Mouse (Mus musculus): ENCODE measurements around the gene Tinagl1. TPM values are rescaled to one million over a fixed set of nuclear protein-coding genes. Genes with fewer than 3 reads are reported as not detected.

Tinagl1 gene
- total RNA-seq, 1 experiment, result 43.7 TPM

DNA sequence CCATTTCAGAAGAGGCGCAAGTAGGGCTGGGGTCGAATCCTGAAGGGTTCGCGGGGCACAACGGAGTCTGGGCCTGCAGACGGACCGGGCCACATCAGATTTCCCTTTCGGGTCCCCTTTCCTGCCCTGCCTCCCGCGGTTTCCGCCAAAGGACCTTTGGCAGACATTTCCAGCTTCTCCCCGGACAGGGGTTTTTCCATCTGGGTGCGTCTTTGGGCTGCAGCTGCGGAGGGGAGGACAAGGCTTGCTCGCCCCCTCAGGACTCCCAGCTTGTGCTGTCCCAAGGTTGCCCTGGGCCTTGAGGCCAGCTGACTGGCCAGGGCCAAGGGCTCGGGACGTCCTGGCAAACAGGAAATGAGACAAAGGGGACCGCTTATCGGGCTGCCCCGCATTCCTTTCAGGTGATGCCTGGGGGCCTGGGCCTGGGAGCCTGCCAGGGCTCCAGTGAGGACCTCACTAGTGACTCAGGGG, 11.5 kb downstream of the Tinagl1 start:
- Histone ChIP-seq H3K27ac (ENCODE audit: insufficient read depth, low read depth, low read length, poor library complexity, severe bottlenecking) (no peak overlapping the region), H3K4me1 (ENCODE audit: control insufficient read depth in 2 of 2, insufficient read depth in 2 of 2, low read length in 2 of 2, poor library complexity in 1 of 2) (peaks cover 2 to 14% of the 10 kb centered on the region in 2 experiments; a peak in 2 of 4 replicates), H3K9ac (ENCODE audit: insufficient read depth, low read depth, low read length, poor library complexity, severe bottlenecking) (peak overlapping the region; percentile 9; the same call in 1 of the 2 replicates), H3K4me3 (ENCODE audit: insufficient read depth in 1 of 2, low read depth in 1 of 2, low read length in 2 of 2, poor library complexity in 1 of 2, severe bottlenecking in 1 of 2) (peak overlapping the region; percentile 1 to 36; a peak in 2 of 4 replicates), H3K9me3 (ENCODE audit: control insufficient read depth, insufficient read depth, low read depth, low read length) (no peaks in the 10 kb centered on the region), H3K36me3 (ENCODE audit: control insufficient read depth, insufficient read depth, low read length, poor library complexity, severe bottlenecking) (no peaks in the 10 kb centered on the region)
- in situ Hi-C loops (cut with MboI; ENCODE audit: low sequenced_read_pairs in 2 of 2, unreplicated experiment in 2 of 2), result no loop called here
- TF ChIP-seq ZNF384 (IDR thresholded peaks at IDR 0.05; ENCODE audit: low read depth, low read length) (no peak), ZC3H11A (IDR thresholded peaks at IDR 0.05; ENCODE audit: borderline replicate concordance, low read depth, low read length) (no peak), HCFC1 (IDR thresholded peaks at IDR 0.05; ENCODE audit: borderline replicate concordance, insufficient read depth, low read length) (no peak)
- DNase-seq (ENCODE audit: low read depth, low spot score), result no peak

DNA sequence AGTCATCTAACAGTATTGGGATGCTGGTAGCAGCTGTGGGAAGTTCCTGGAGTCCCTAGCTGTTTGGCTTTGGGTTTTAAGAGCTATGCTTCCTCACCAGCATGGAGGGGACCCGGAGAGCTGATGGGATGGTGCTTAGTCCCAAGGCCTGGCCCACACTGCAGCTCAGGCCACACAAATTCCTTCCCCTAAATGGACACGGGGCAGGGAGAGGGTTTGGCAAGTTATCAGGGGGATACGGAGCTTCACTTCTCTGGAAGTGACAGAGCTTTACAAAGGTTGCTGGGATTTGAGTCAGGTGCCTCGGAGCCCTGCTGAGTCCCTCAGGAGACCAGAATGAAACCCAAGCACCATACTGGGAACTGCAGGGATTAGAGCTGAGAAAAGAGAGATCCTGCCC, 13.6 kb downstream of the Tinagl1 start:
- in situ Hi-C loops (cut with MboI; ENCODE audit: low sequenced_read_pairs in 2 of 2, unreplicated experiment in 2 of 2), result no loop called here
- Histone ChIP-seq H3K36me3 (ENCODE audit: control insufficient read depth, insufficient read depth, low read length, poor library complexity, severe bottlenecking) (no peaks in the 10 kb centered on the region), H3K9me3 (ENCODE audit: control insufficient read depth, insufficient read depth, low read depth, low read length) (no peaks in the 10 kb centered on the region), H3K9ac (ENCODE audit: insufficient read depth, low read depth, low read length, poor library complexity, severe bottlenecking) (no peak overlapping the region), H3K4me3 (ENCODE audit: insufficient read depth in 1 of 2, low read depth in 1 of 2, low read length in 2 of 2, poor library complexity in 1 of 2, severe bottlenecking in 1 of 2) (no peak overlapping the region), H3K4me1 (ENCODE audit: control insufficient read depth in 2 of 2, insufficient read depth in 2 of 2, low read length in 2 of 2, poor library complexity in 1 of 2) (peaks cover 2 to 5% of the 10 kb centered on the region in 2 experiments; a peak in 2 of 4 replicates), H3K27ac (ENCODE audit: insufficient read depth, low read depth, low read length, poor library complexity, severe bottlenecking) (no peak overlapping the region)
- DNase-seq (ENCODE audit: low read depth, low spot score), result no peak
- TF ChIP-seq CHD2 (IDR thresholded peaks at IDR 0.05; ENCODE audit: low read depth, low read length), result no peak
- TF ChIP-seq HCFC1 (IDR thresholded peaks at IDR 0.05; ENCODE audit: borderline replicate concordance, insufficient read depth, low read length), result no peak
- TF ChIP-seq ZC3H11A (IDR thresholded peaks at IDR 0.05; ENCODE audit: borderline replicate concordance, low read depth, low read length), result no peak

DNA sequence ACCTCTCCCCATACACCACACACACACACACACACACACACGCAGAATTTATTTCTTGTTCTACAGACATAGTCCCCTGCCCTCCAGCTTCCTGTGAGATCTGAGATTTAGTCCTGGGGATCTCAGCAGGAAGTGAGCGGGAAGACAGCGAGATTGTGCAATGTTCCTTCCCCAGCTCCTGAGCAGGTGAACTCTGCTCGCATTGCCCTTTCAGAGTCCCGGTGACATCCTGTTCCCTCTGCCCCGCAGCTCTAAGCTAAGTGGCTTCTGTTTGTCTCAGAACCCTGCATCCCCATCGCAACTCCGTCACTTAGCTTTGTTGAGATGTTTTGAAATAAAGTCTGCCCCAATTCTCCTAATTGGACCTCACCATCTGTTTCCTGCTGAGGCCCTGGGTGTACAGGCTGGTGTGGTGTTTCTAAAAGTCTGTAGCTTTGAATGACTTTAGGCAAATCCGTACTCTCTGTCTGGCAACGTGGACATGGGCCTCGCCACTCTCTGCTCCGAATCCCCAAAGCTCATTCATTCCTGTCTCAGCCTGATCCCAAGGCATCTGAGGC, 18.0 kb downstream of the Tinagl1 start:
- TF ChIP-seq HCFC1 (IDR thresholded peaks at IDR 0.05; ENCODE audit: borderline replicate concordance, insufficient read depth, low read length), result no peak
- no peak for TF ChIP-seq CHD2 (IDR thresholded peaks at IDR 0.05; ENCODE audit: low read depth, low read length)
- no peak for TF ChIP-seq MAFK (IDR thresholded peaks at IDR 0.05; ENCODE audit: insufficient read depth, low read depth, low read length)
- no peak for TF ChIP-seq ZC3H11A (IDR thresholded peaks at IDR 0.05; ENCODE audit: borderline replicate concordance, low read depth, low read length)
- no peak for TF ChIP-seq ZNF384 (IDR thresholded peaks at IDR 0.05; ENCODE audit: low read depth, low read length)
- in situ Hi-C loops (cut with MboI; ENCODE audit: low sequenced_read_pairs in 2 of 2, unreplicated experiment in 2 of 2), result no loop called here

DNA sequence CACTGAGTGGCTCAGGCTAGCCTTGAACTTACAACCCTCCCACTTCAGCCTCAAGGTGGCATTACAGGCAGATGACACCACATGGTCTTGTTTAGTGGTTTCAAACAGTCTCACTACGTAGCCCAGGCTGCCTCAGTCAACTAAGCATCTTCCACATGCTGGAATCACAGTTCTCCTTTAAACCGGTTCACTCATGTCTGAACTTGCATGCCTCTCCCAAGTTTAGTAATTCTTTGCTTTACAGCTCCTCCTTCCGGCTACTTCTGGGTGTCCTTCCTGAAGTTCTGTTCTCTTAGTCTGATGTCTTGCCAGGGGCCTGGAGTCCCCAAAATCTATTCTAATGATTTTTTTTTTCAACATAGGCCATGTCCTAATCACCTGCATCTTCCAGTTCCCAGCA, 20.7 kb downstream of the Tinagl1 start:
- no peak overlapping the region for H3K27ac ChIP-seq (ENCODE audit: insufficient read depth, low read depth, low read length, poor library complexity, severe bottlenecking)
- H3K4me3 ChIP-seq (ENCODE audit: insufficient read depth in 1 of 2, low read depth in 1 of 2, low read length in 2 of 2, poor library complexity in 1 of 2, severe bottlenecking in 1 of 2), result no peak overlapping the region
- no peaks in the 10 kb centered on the region for H3K9me3 ChIP-seq (ENCODE audit: control insufficient read depth, insufficient read depth, low read depth, low read length)
- in situ Hi-C loops (cut with MboI; ENCODE audit: low sequenced_read_pairs in 2 of 2, unreplicated experiment in 2 of 2), result no loop called here
- H3K4me1 ChIP-seq (ENCODE audit: control insufficient read depth in 2 of 2, insufficient read depth in 2 of 2, low read length in 2 of 2, poor library complexity in 1 of 2), result no peaks in the 10 kb centered on the region
- no peak for TF ChIP-seq ZC3H11A (IDR thresholded peaks at IDR 0.05; ENCODE audit: borderline replicate concordance, low read depth, low read length)
- no peak for TF ChIP-seq ZNF384 (IDR thresholded peaks at IDR 0.05; ENCODE audit: low read depth, low read length)
- TF ChIP-seq MAFK (IDR thresholded peaks at IDR 0.05; ENCODE audit: insufficient read depth, low read depth, low read length), result no peak
- no peak for TF ChIP-seq HCFC1 (IDR thresholded peaks at IDR 0.05; ENCODE audit: borderline replicate concordance, insufficient read depth, low read length)
- H3K36me3 ChIP-seq (ENCODE audit: control insufficient read depth, insufficient read depth, low read length, poor library complexity, severe bottlenecking), result no peaks in the 10 kb centered on the region
- H3K9ac ChIP-seq (ENCODE audit: insufficient read depth, low read depth, low read length, poor library complexity, severe bottlenecking), result no peak overlapping the region
- DNase-seq (ENCODE audit: low read depth, low spot score), result no peak

More for the DNA sequence above, 18.0 kb downstream of the Tinagl1 start:
- H3K9ac ChIP-seq (ENCODE audit: insufficient read depth, low read depth, low read length, poor library complexity, severe bottlenecking), result no peak overlapping the region
- H3K36me3 ChIP-seq (ENCODE audit: control insufficient read depth, insufficient read depth, low read length, poor library complexity, severe bottlenecking), result no peaks in the 10 kb centered on the region
- peaks cover 0 to 2% of the 10 kb centered on the region in 2 experiments; a peak in 1 of 4 replicates for H3K4me1 ChIP-seq (ENCODE audit: control insufficient read depth in 2 of 2, insufficient read depth in 2 of 2, low read length in 2 of 2, poor library complexity in 1 of 2)
- H3K9me3 ChIP-seq (ENCODE audit: control insufficient read depth, insufficient read depth, low read depth, low read length), result no peaks in the 10 kb centered on the region
- no peak for DNase-seq (ENCODE audit: low read depth, low spot score)
- H3K4me3 ChIP-seq (ENCODE audit: insufficient read depth in 1 of 2, low read depth in 1 of 2, low read length in 2 of 2, poor library complexity in 1 of 2, severe bottlenecking in 1 of 2), result no peak overlapping the region
- H3K27ac ChIP-seq (ENCODE audit: insufficient read depth, low read depth, low read length, poor library complexity, severe bottlenecking), result no peak overlapping the region

GRCm38 (mm10) chr4:130148405-130148804, 26.5 kb downstream of the Tinagl1 start:
- in situ Hi-C loops (cut with MboI; ENCODE audit: low sequenced_read_pairs in 2 of 2, unreplicated experiment in 2 of 2), result no loop called here
- H3K4me1 ChIP-seq (ENCODE audit: control insufficient read depth in 2 of 2, insufficient read depth in 2 of 2, low read length in 2 of 2, poor library complexity in 1 of 2), result no peaks in the 10 kb centered on the region
- no peak overlapping the region for H3K27ac ChIP-seq (ENCODE audit: insufficient read depth, low read depth, low read length, poor library complexity, severe bottlenecking)
- no peak overlapping the region for H3K4me3 ChIP-seq (ENCODE audit: insufficient read depth in 1 of 2, low read depth in 1 of 2, low read length in 2 of 2, poor library complexity in 1 of 2, severe bottlenecking in 1 of 2)
- DNase-seq (ENCODE audit: low read depth, low spot score), result no peak
- H3K36me3 ChIP-seq (ENCODE audit: control insufficient read depth, insufficient read depth, low read length, poor library complexity, severe bottlenecking), result no peaks in the 10 kb centered on the region
- H3K9me3 ChIP-seq (ENCODE audit: control insufficient read depth, insufficient read depth, low read depth, low read length), result no peaks in the 10 kb centered on the region
- H3K9ac ChIP-seq (ENCODE audit: insufficient read depth, low read depth, low read length, poor library complexity, severe bottlenecking), result no peak overlapping the region
- TF ChIP-seq ZNF384 (IDR thresholded peaks at IDR 0.05; ENCODE audit: low read depth, low read length) (no peak), ZC3H11A (IDR thresholded peaks at IDR 0.05; ENCODE audit: borderline replicate concordance, low read depth, low read length) (no peak), MAFK (IDR thresholded peaks at IDR 0.05; ENCODE audit: insufficient read depth, low read depth, low read length) (no peak)
